Mouse (Mus musculus) cerebellum, adult 2 months (tissue): ENCODE results near the gene Tnni3.
A peak's percentile ranks its signal among the peaks of the same experiment; 100 is the strongest.

Experiments
- CTCF ChIP-seq: fragments of 200-500 bp; IDR thresholded peaks from 2 replicates; pipeline ENCODE4 v1.5.1; 2011; ENCODE audit warnings: low read depth, mild to moderate bottlenecking, control low read depth, low read length, moderate library complexity, borderline replicate concordance; ENCODE audit not compliant: insufficient read depth
- POLR2A ChIP-seq: fragments of 200-500 bp; IDR thresholded peaks from 2 replicates; pipeline ENCODE4 v1.6.1; 2011; ENCODE audit warnings: low read length, control low read depth, borderline replicate concordance; ENCODE audit not compliant: insufficient read depth

DNA sequence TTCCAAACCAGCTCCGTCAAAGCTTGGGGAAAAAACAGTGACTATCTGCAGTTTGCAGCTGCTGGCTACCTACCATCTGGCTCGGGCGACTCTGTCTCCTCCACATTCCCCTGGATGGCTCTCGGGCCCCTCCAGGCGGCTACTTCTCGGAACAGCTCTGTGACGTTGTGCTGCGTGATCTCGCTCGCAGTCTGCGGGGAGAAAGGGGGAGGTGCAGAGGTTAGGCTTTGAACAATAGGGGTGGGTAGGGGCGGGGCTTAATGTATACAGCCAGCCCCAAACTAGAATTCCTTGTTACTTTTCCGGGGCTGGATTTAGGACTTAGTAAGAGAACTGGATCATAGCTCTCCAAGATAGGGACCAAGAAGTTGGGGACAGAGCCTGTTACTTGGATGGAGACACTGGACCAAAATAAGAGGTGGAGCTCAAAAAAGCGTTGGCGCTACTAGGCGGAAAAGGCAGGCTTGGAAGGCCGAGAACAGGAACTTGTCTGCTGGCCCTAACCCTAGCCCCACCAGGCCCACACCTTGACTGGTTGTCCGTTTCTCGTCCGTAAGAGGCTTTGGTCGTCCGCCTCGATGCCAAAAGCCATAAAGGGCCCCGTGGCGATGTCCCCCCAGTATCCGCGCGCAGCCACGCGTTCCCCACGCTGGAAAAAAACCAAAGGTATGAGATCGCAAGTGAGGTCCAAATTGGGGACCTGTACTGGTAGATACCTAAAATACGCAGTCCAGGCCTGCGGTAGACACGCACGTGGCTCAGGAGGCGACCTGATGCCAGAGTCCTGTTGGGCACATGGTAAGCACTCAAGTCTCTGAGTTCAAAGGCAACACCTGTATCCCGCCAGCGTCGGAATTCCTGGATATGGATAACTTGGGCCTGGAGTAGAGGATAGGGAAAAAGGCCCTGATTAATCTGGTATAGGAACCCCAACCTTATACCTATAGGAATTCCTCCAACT is 2.6 kb upstream of the Tnni3 start:
- TF ChIP-seq CTCF: peak; percentile 55; the same call in 1 of the 2 replicates
- no peak for TF ChIP-seq POLR2A
